Comparison of ENCODE assay signal across 8 mouse cellular contexts in the genomic region with DNA sequence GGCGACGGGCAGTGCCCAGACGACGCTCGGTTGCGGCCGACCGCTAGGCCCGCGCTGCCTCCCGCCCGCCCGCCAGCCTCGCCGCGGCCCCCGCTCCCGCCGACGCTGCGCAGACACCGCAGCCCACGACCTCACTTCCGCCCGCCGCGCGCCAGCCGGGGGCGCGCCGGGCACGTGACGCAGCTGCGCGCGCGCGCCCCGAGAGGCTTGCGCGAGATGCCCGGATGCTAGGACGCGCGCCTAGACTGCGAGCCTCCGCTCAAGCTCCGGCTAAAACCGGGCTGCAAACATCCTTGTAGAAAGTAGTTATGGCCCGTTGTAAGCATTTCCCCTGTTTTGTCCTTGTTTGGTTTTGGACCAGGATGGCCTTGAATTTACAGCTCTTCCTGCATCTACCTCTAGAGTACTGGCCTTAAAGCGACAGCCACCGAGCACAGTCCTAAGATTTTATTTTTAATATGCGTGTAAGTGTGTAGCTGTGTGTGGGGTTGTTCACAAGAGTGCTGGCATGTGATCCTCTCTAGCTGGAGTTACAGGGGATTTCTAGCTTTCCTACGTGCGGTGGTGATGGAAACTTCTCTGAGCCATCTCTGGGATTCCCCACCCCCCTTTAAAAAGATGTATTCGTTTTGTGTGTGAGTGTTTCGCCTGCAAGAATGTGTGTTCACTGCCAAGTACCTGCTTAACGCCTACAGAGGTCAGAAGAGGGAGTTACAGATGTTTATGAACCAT. TPM values are rescaled to one million over a fixed set of nuclear protein-coding genes. Genes with fewer than 3 reads are reported as not detected.
DNase-seq lines count a peak whose midpoint lies in the region; ATAC-seq and TF ChIP-seq lines count a peak whose summit lies in the region.

A gene (minus strand): TSS at position 179 of the 732 bp plus-strand sequence.

- no peaks in the 10 kb centered on the region for H3K9me3 ChIP-seq in embryonic facial prominence, embryonic 14.5 days (ENCODE audit: control insufficient read depth, low read length)
- H3K9me3 ChIP-seq in limb, embryonic 14.5 days (ENCODE audit: control insufficient read depth, low read length) = no peaks in the 10 kb centered on the region
- no peaks in the 10 kb centered on the region for H3K9me3 ChIP-seq in midbrain, postnatal 0 days (ENCODE audit: low read length)

- DNase-seq in 3T3-L1 (ENCODE audit: low read depth, low spot score) = peak; percentile 76
- peak; percentile 71 to 75 for DNase-seq in adrenal gland, postnatal 4 days (ENCODE audit: low spot score in 2 of 2)
- DNase-seq in embryonic facial prominence, embryonic 14.5 days (ENCODE audit: low spot score) = peak; percentile 95
- DNase-seq in heart, adult 8-10 months (ENCODE audit: low spot score) = peak; percentile 89
- DNase-seq in kidney, adult 9 months = peak; percentile 89
- DNase-seq in limb, embryonic 14.5 days (ENCODE audit: low spot score) = peak; percentile 86
- DNase-seq in midbrain, postnatal 0 days (ENCODE audit: low spot score) = peak; percentile 93
- peak; percentile 73 to 80 for DNase-seq in spleen, postnatal 14 days (ENCODE audit: low spot score in 2 of 2)

- peak; percentile 88; the same call in 1 of the 2 replicates for TF ChIP-seq POLR2A in limb, embryonic 14.5 days (IDR thresholded peaks at IDR 0.05; ENCODE audit: borderline replicate concordance, extremely low read depth, insufficient read depth, insufficient read length)

- H3K4me3 ChIP-seq in embryonic facial prominence, embryonic 14.5 days (ENCODE audit: low read depth, low read length) = peak within 1 kb of the TSS; percentile 84
- peak within 1 kb of the TSS; percentile 65 for H3K4me3 ChIP-seq in limb, embryonic 14.5 days (replicated peaks; ENCODE audit: low read length)
- H3K4me3 ChIP-seq in midbrain, postnatal 0 days (ENCODE audit: low read depth, low read length) = peak within 1 kb of the TSS; percentile 78

- no peaks in the 10 kb centered on the region for H3K27me3 ChIP-seq in embryonic facial prominence, embryonic 14.5 days (replicated peaks; ENCODE audit: control insufficient read depth, insufficient read depth, low read length)
- no peaks in the 10 kb centered on the region for H3K27me3 ChIP-seq in limb, embryonic 14.5 days (ENCODE audit: control insufficient read depth, insufficient read depth, low read length)
- H3K27me3 ChIP-seq in midbrain, postnatal 0 days (ENCODE audit: insufficient read depth, low read length) = no peaks in the 10 kb centered on the region

- ATAC-seq in embryonic facial prominence, embryonic 14.5 days (ENCODE audit: low read depth) = peak; percentile 94
- ATAC-seq in limb, embryonic 14.5 days (ENCODE audit: low FRiP score, low read depth) = peak; percentile 90
- peak; percentile 89 for ATAC-seq in midbrain, postnatal 0 days (ENCODE audit: low FRiP score)

- H3K9ac ChIP-seq in embryonic facial prominence, embryonic 14.5 days (ENCODE audit: low read depth, low read length) = peak within 1 kb of the TSS; percentile 97
- H3K9ac ChIP-seq in limb, embryonic 14.5 days (ENCODE audit: low read depth, low read length, severe bottlenecking) = peak within 1 kb of the TSS; percentile 97
- peak within 1 kb of the TSS; percentile 84 for H3K9ac ChIP-seq in midbrain, postnatal 0 days (replicated peaks; ENCODE audit: low read length, poor library complexity, severe bottlenecking)

- peak; percentile 39; the same call in 1 of the 2 replicates for TF ChIP-seq CTCF in midbrain, postnatal 0 days (IDR thresholded peaks at IDR 0.05)

- H3K4me2 ChIP-seq in embryonic facial prominence, embryonic 14.5 days (ENCODE audit: low read depth, low read length) = peak within 1 kb of the TSS; percentile 96
- peak within 1 kb of the TSS; percentile 69 for H3K4me2 ChIP-seq in limb, embryonic 14.5 days (replicated peaks; ENCODE audit: low read depth, low read length, severe bottlenecking)
- H3K4me2 ChIP-seq in midbrain, postnatal 0 days (ENCODE audit: low read depth, low read length, poor library complexity, severe bottlenecking) = peak within 1 kb of the TSS; percentile 79

- WGBS in embryonic facial prominence, embryonic 14.5 days = under 1% methylated on average over 44 of the region's 59 CpGs
- WGBS in limb, embryonic 14.5 days = 2% methylated on average over 46 of the region's 59 CpGs
- WGBS in midbrain, postnatal 0 days = under 1% methylated on average over 52 of the region's 59 CpGs

- no peaks in the 10 kb centered on the region for H3K36me3 ChIP-seq in embryonic facial prominence, embryonic 14.5 days (ENCODE audit: control insufficient read depth, insufficient read depth, low read length)
- H3K36me3 ChIP-seq in limb, embryonic 14.5 days (ENCODE audit: control insufficient read depth, insufficient read depth, low read length) = no peaks in the 10 kb centered on the region
- no peaks in the 10 kb centered on the region for H3K36me3 ChIP-seq in midbrain, postnatal 0 days (ENCODE audit: insufficient read depth, low read length)

- peaks cover 18% of the 10 kb centered on the region; the same call in 1 of the 2 replicates for H3K4me1 ChIP-seq in embryonic facial prominence, embryonic 14.5 days (ENCODE audit: control insufficient read depth, insufficient read depth, low read length)
- H3K4me1 ChIP-seq in limb, embryonic 14.5 days (ENCODE audit: control insufficient read depth, insufficient read depth, low read length) = peaks cover 23% of the 10 kb centered on the region
- peaks cover 12% of the 10 kb centered on the region for H3K4me1 ChIP-seq in midbrain, postnatal 0 days (ENCODE audit: insufficient read depth, low read length)

- H3K27ac ChIP-seq in embryonic facial prominence, embryonic 14.5 days (replicated peaks; ENCODE audit: low read depth, low read length) = peak within 1 kb of the TSS; percentile 98
- peak within 1 kb of the TSS; percentile 97 for H3K27ac ChIP-seq in limb, embryonic 14.5 days (replicated peaks; ENCODE audit: low read depth, low read length)
- peak within 1 kb of the TSS; percentile 98 for H3K27ac ChIP-seq in midbrain, postnatal 0 days (ENCODE audit: low read depth, low read length)

RNA-seq across cellular contexts. Expression of the gene that starts here (rescaled TPM):
- 100 to 1,000 TPM; 164 to 170 TPM for total RNA-seq in adrenal gland, postnatal 4 days (2021)
- 68.1 and 75.1 TPM in 2 replicates for polyA plus RNA-seq in embryonic facial prominence, embryonic 14.5 days (2014; fragmentation: Nextera tagmentation; extraction: Ambion mirVana)
- 10 to 100 TPM; 33.7 to 45.7 (median 38.6) TPM for total RNA-seq in heart, adult 8-10 months (2022)
- polyA plus RNA-seq in limb, embryonic 14.5 days (2012; rRNA removed) = 210 and 382 TPM in 2 replicates
- polyA plus RNA-seq in limb, embryonic 14.5 days (2014; fragmentation: Nextera tagmentation; extraction: Ambion mirVana) = 76.7 and 90.0 TPM in 2 replicates
- total RNA-seq in midbrain, postnatal 0 days (2014; rRNA removed) = 319 and 542 TPM in 2 replicates
- 94.3 and 95.9 TPM in 2 replicates for polyA plus RNA-seq in midbrain, postnatal 0 days (2015; fragmentation: Nextera tagmentation; extraction: Ambion mirVana)

Comparison
In these comparisons a context has a peak if more than half of its experiments do, and no peak if none do; other contexts are left out.
1. Peak in every context shown above with its lines: DNase-seq, ATAC-seq, H3K4me3 ChIP-seq and H3K27ac ChIP-seq.